Mouse (Mus musculus) spleen, adult 2 months (tissue): ENCODE data around the gene Carf. TPM values are rescaled to one million over a fixed set of nuclear protein-coding genes. Genes with fewer than 3 reads are reported as not detected.

Experiments
- DNase-seq, 2 experiments: peaks; one replicate each; pipeline versions ENCODE4 v3.0.0 to v3.0.0-alpha.2; 2012 to 2021; ENCODE audit warnings: low spot score in 2 of 2, low read depth in 1 of 2
- H3K27ac ChIP-seq: fragments of 200-500 bp; 2 replicates; pipeline ENCODE4 v1.5.1; 2012; ENCODE audit warnings: low read length, inconsistent platforms; ENCODE audit not compliant: insufficient read depth
- H3K27me3 ChIP-seq: fragments of 200-500 bp; 2 replicates; pipeline ENCODE4 v1.6.1; 2012; ENCODE audit warnings: mild to moderate bottlenecking, moderate library complexity, low read length, inconsistent platforms; ENCODE audit not compliant: control insufficient read depth, insufficient read depth
- H3K36me3 ChIP-seq: fragments of 200-500 bp; 2 replicates; pipeline ENCODE4 v1.6.1; 2012; ENCODE audit warnings: mild to moderate bottlenecking, low read length, inconsistent platforms; ENCODE audit not compliant: control insufficient read depth, insufficient read depth
- H3K4me1 ChIP-seq: fragments of 200-500 bp; 2 replicates; pipeline ENCODE4 v1.6.1; 2011; ENCODE audit warnings: inconsistent platforms; ENCODE audit not compliant: control insufficient read depth, insufficient read depth, insufficient read length
- H3K4me3 ChIP-seq: fragments of 200-500 bp; 2 replicates; pipeline ENCODE4 v1.5.1; 2011; ENCODE audit warnings: mild to moderate bottlenecking, inconsistent platforms; ENCODE audit not compliant: insufficient read depth, insufficient read length; ENCODE audit errors: extremely low read depth
- CTCF ChIP-seq: fragments of 200-500 bp; IDR thresholded peaks from 2 replicates; pipeline ENCODE4 v1.5.1; 2011; ENCODE audit warnings: mild to moderate bottlenecking, inconsistent platforms; ENCODE audit not compliant: insufficient read depth, insufficient read length, insufficient replicate concordance; ENCODE audit errors: extremely low read depth
- POLR2A ChIP-seq: fragments of 200-500 bp; IDR thresholded peaks from 2 replicates; pipeline ENCODE4 v1.6.1; 2011; ENCODE audit warnings: low read depth, low read length, inconsistent platforms
- WGBS: fragments of 180-500 bp; shearing (Covaris S2); methylation state at CpG from one replicate; pipeline ENCODE4 v1.1.7; 2018; 5-methylcytosine and 5-hydroxymethylcytosine counted together
- polyA plus RNA-seq: library from polyadenylated mRNA; depleted of rRNA; stranded (reverse); fragments of >200 nt; gene quantifications from 2 replicates; pipeline ENCODE4 v1.2.3, GENCODE M21; 2012; rRNA removed

The Carf gene
- polyA plus RNA-seq, 1 experiment: 1.3 TPM

DNA sequence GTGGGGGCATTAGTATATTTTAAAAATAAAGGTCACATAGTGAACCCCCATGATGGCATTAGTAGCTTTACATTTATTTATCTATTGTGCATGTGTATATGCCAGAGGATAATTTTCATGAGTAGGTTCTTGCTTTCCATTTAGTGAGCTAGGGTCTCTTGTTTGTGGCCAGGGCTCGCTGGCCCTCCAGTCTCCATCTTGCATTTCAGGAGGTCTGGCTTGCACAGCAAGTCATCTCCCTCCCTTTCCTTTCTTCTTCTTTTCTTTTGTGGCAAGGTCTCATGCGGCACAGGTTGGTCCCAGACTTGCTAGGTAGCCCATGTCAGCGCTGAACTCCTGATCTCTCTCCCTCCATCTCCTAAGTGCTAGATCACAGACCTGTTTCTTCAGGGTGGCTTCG lies 81.3 kb downstream of the Carf start:
- no peaks in the 10 kb centered on the region for H3K27me3 ChIP-seq
- no peak for TF ChIP-seq POLR2A
- TF ChIP-seq CTCF: no peak
- peaks cover 2% of the 10 kb centered on the region for H3K4me1 ChIP-seq
- DNase-seq: no peak
- H3K4me3 ChIP-seq: no peak overlapping the region
- 26% methylated on average over 4 of the region's 4 CpGs for WGBS
- no peak overlapping the region for H3K27ac ChIP-seq
- no peaks in the 10 kb centered on the region for H3K36me3 ChIP-seq

DNA sequence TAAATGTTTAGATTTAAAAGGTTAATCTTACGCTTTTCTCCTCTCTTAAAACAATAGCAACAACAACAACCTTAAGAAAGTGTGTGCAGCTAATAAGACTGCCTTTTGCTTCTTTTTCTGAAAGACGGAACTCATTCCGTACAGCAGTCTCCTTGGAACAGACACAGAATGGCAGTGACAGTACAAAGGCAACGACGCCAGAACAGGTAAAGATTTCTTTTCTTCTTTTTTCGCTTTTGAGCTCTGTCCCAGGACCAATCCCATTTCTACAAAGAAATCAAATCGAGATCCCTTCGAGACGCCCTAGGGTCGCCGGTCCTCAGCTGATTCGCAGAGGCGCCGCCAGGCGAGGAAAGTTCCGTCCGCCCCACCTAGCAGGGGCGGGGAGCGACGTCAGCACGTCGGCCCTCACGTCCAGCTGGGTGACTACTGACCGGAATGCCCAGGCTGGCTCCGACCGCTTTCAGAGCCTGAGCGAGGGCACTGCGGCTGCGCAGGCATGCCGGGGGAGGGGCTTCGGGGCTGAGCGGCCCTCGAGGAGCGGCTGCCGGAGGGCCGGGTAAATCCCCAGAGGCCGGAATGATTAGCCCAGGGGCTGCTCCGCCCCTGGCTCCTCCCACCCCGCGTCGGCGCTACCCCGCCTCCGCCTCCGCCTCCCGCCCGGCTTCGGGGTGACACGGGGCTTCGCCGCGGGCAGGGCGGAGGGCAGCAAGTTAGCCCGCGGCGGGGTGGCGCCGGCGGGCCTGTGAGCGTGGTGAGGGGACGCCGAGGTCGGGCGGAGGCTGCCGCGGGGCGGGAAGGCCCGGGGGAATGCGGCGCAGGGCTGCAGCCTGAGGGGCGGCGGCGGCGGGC lies 82.1 kb downstream of the Carf start, which contains the start of gene Nbeal1:
Nbeal1 (plus strand) TSS at position 668 of the 852 bp plus-strand sequence.
- Histone ChIP-seq H3K4me3 (peak within 1 kb of the TSS; percentile 66), H3K27me3 (no peaks in the 10 kb centered on the region), H3K4me1 (peaks cover 2% of the 10 kb centered on the region), H3K36me3 (no peaks in the 10 kb centered on the region), H3K27ac (peak within 1 kb of the TSS; percentile 70)
- under 1% methylated on average over 74 of the region's 74 CpGs for WGBS
- TF ChIP-seq CTCF (0 out of 2 replicates have a peak, but pooled peaks have one; percentile 16), POLR2A (peak; percentile 67; the same call in 1 of the 2 replicates)
- peak; percentile 88 to 99 for DNase-seq

DNA sequence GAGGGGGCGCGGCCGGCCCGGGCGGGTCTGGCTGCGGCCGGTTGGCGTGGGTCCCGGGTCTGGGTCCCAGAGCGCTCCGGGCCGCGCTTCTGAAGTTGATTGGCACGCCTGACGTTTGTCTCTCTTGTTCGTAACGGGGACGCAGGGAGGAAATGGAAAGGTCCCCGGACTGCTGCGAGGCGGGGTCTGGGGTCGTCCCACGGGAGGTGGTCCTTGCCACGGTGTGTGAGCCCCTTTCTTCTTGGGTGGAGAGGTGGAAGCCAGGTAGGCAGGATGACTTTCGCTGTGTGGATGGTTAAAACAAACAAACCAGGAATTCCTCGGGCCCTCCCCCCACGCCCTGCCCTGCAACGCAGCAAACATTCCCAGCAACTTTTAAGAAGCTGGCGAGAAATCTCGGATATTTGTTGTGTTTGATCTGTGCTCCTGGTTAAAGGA lies 82.8 kb downstream of the Carf start:
- H3K36me3 ChIP-seq: no peaks in the 10 kb centered on the region
- under 1% methylated on average over 28 of the region's 30 CpGs for WGBS
- DNase-seq: no peak

DNA sequence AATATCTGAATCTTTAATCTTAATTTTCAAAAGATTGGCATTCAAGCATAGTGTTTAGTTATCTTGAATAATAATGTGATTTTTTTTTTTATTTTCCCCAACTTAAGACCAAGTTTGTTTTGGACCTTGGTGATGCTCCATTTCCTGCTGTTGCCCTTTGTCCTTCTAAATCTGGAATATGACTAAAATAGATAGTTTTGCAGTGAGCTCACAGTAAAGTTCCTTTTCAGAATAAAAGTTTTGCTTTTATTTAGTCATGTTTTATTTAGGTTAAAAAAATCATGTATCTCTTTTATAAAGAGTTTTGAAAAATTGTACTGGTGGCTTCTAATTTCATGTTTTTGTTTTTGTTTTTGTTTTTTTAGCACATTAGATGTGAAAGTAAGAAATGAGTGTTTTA lies 90.4 kb downstream of the Carf start:
- no peak overlapping the region for H3K4me3 ChIP-seq
- H3K27ac ChIP-seq: no peak overlapping the region
- H3K4me1 ChIP-seq: no peaks in the 10 kb centered on the region
- no peak for TF ChIP-seq CTCF
- TF ChIP-seq POLR2A: no peak
- H3K36me3 ChIP-seq: no peaks in the 10 kb centered on the region
- DNase-seq: no peak
- no peaks in the 10 kb centered on the region for H3K27me3 ChIP-seq

More for the DNA sequence above, 82.8 kb downstream of the Carf start:
- H3K4me1 ChIP-seq: peaks cover 2% of the 10 kb centered on the region
- H3K4me3 ChIP-seq: peak overlapping the region; percentile 66
- H3K27me3 ChIP-seq: no peaks in the 10 kb centered on the region
- no peak for TF ChIP-seq CTCF
- no peak for TF ChIP-seq POLR2A
- peak overlapping the region; percentile 55 for H3K27ac ChIP-seq

DNA sequence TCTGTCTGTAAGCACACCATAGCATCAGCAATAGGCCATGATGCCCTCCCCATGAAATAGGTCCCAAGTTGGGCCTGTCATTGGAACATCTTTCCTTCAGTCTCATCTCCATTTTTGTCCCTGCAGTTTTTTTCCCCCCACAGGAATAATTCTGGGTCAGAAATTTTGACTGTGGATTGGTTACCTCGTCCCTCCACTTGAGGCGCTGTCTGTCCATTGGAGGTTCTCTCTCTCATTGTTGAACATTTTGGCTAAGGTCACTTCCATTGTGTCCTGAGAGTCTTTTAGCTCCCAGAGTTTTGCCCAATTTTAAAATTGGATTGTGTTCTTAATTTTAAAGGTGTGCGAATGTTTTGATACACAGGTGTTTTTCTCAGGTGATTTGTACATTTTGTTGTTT lies 98.8 kb downstream of the Carf start:
- 91% methylated on average over 3 of the region's 3 CpGs for WGBS
- H3K4me1 ChIP-seq: no peaks in the 10 kb centered on the region
- no peaks in the 10 kb centered on the region for H3K27me3 ChIP-seq
- DNase-seq: no peak
- no peak overlapping the region for H3K27ac ChIP-seq
- TF ChIP-seq CTCF (no peak), POLR2A (no peak)
- peaks cover 9% of the 10 kb centered on the region for H3K36me3 ChIP-seq
- H3K4me3 ChIP-seq: no peak overlapping the region

DNA sequence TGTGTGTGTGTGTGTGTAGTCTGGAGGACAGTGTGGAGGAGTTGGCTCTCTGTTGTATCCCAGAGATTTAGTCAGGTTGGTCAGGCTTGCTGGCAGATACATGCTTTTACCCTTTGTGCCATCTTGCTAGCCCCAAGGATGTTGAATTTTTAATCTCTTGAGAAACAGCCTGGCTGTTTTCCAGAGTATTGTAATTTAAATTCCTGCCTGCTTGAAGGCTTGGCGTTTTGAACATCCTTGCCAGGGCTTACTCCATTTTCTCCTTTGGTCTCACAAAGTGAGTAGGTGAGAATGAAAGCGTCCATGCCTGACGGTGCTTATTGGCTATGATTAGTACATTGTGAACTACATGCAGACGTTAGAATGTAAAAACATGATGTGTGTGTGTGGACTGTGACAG lies 101.0 kb downstream of the Carf start:
- DNase-seq: no peak
- Histone ChIP-seq H3K4me3 (no peak overlapping the region), H3K27ac (no peak overlapping the region), H3K36me3 (peaks cover 18% of the 10 kb centered on the region), H3K27me3 (no peaks in the 10 kb centered on the region), H3K4me1 (no peaks in the 10 kb centered on the region)
- WGBS: 89% methylated on average over 4 of the region's 4 CpGs
- TF ChIP-seq POLR2A: no peak
- TF ChIP-seq CTCF: no peak

Other genes starting within 250 kb of the Carf start
- 9.5 and 13.8 TPM in 2 replicates for gene Fam117b, start 185.2 kb upstream of the Carf start, polyA plus RNA-seq
- gene Ica1l, start 55.1 kb upstream of the Carf start, polyA plus RNA-seq: 0.04 TPM in 1 of 2 replicates, not detected in the other
- gene Wdr12, start 398 bp downstream of the Carf start, polyA plus RNA-seq: 4.6 and 5.8 TPM in 2 replicates
- gene Nbeal1, start 82.4 kb downstream of the Carf start, polyA plus RNA-seq: 0.54 and 0.79 TPM in 2 replicates
- 1.9 and 2.5 TPM in 2 replicates for gene Cyp20a1, start 245.1 kb downstream of the Carf start, polyA plus RNA-seq